Mouse (Mus musculus) liver, postnatal 0 days (tissue): ENCODE results near the gene Cbx7.

Experiments
- CTCF ChIP-seq: sonication (generic); IDR thresholded peaks from 2 replicates; pipeline ENCODE4 v1.5.1; 2016; ENCODE audit warnings: antibody characterized with exemption, low read depth
- EP300 ChIP-seq: IDR thresholded peaks from 2 replicates; pipeline ENCODE4 v1.6.1; 2016; ENCODE audit warnings: antibody characterized with exemption, low read depth, mild to moderate bottlenecking

DNA sequence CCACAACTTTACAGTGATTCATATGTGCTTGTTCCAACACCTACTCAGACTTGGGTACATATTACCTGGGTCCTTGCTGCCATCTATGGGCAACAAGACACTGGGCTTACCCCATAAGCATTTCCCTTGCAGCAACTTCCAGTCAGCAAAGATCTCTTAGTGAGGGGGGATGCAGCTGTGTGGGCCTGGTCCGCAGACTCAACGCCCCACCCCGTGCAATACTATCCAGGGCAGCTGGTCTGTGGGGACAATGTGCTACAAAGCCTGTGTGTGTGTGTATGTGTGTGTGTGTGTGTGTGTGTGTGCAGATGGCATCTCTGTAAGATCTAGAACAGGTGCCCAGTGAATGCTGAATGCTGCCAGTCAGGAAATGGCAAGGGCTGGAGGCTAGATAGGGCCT, 56.6 kb downstream of the Cbx7 start:
- no peak for TF ChIP-seq EP300
- TF ChIP-seq CTCF, result peak; percentile 46
